Mouse (Mus musculus): ENCODE data around the gene Efcab11. TPM values are rescaled to one million over a fixed set of nuclear protein-coding genes. Genes with fewer than 3 reads are reported as not detected.

Efcab11 gene
- polyA plus RNA-seq (2017; shearing (Covaris generic)) = 1 to 10 TPM; 2.5 to 2.8 TPM

- peak; percentile 80 for ATAC-seq
These were observed at the start of gene Efcab11, which contains the start of gene Tdp1 for GRCm38 (mm10) chr12:99884269-99885261. TSS of gene Efcab11 (minus strand) at chr12:99884439. TSS of gene Tdp1 (plus strand) at chr12:99884517.

- ATAC-seq = no peak
These were observed 49.4 kb upstream of the Efcab11 start for GRCm38 (mm10) chr12:99933630-99934029.

- ATAC-seq = no peak
These were observed 48.0 kb upstream of the Efcab11 start for GRCm38 (mm10) chr12:99932245-99932644.

GRCm38 (mm10) chr12:99929160-99929559 lies 44.9 kb upstream of the Efcab11 start:
- ATAC-seq = no peak

GRCm38 (mm10) chr12:99928311-99928710 lies 44.1 kb upstream of the Efcab11 start:
- ATAC-seq = no peak

- ATAC-seq = no peak
These were observed 39.5 kb upstream of the Efcab11 start for GRCm38 (mm10) chr12:99923703-99924102.

- ATAC-seq = no peak
These were observed 38.9 kb upstream of the Efcab11 start for GRCm38 (mm10) chr12:99923131-99923606.

- no peak for ATAC-seq
These were observed 36.8 kb upstream of the Efcab11 start for GRCm38 (mm10) chr12:99921045-99921444.

GRCm38 (mm10) chr12:99919636-99920035 lies 35.4 kb upstream of the Efcab11 start:
- no peak for ATAC-seq

GRCm38 (mm10) chr12:99917800-99918427 lies 33.7 kb upstream of the Efcab11 start:
- ATAC-seq = no peak

GRCm38 (mm10) chr12:99911466-99911865 lies 27.2 kb upstream of the Efcab11 start:
- ATAC-seq = no peak

- no peak for ATAC-seq
These were observed 20.3 kb upstream of the Efcab11 start for GRCm38 (mm10) chr12:99904537-99904936.

- no peak for ATAC-seq
These were observed 18.7 kb upstream of the Efcab11 start for GRCm38 (mm10) chr12:99902867-99903370.

GRCm38 (mm10) chr12:99901973-99902866 lies 18.0 kb upstream of the Efcab11 start:
- no peak for ATAC-seq

GRCm38 (mm10) chr12:99899991-99900390 lies 15.8 kb upstream of the Efcab11 start:
- no peak for ATAC-seq

- no peak for ATAC-seq
These were observed 14.1 kb upstream of the Efcab11 start for GRCm38 (mm10) chr12:99898248-99898870.

GRCm38 (mm10) chr12:99897846-99898245 lies 13.6 kb upstream of the Efcab11 start:
- ATAC-seq = no peak

- no peak for ATAC-seq
These were observed 1.2 kb upstream of the Efcab11 start for GRCm38 (mm10) chr12:99885282-99885901.

GRCm38 (mm10) chr12:99883713-99884105 lies 530 bp downstream of the Efcab11 start:
- no peak for ATAC-seq

- peak; percentile 88 for ATAC-seq
These were observed 1.1 kb downstream of the Efcab11 start for GRCm38 (mm10) chr12:99883000-99883712.

Data from activated CD4-positive, CD25-positive, alpha-beta regulatory T cell, adult 4 months (primary cell).